Mouse (Mus musculus): ENCODE measurements around the gene Tex12. TPM values are rescaled to one million over a fixed set of nuclear protein-coding genes. Genes with fewer than 3 reads are reported as not detected.

Gene Tex12
- polyA plus RNA-seq, 1 experiment from 2014 or later, result not detected

DNA sequence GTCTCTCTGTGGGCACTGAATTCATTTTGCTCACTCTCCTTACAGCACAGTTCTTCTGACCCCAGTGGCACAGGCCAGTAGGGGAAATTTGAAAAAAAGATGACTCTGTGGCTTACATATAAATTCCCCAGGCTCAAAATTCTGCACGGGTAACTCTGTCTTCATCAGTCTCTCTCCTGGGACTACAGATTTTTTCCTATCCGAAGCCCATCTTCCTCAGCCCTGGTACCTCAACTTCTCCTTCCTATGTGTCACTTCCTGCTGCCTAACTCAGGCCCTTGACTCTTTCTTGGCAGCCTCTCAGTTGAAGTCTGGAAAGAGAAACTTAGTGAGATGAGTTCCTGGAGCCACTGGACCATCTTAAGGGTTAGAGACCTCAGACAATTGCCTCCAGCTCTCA lies 7.6 kb downstream of the Tex12 start:
- 89% methylated on average over 2 of the region's 2 CpGs for WGBS
- Histone ChIP-seq H3K4me1 (peaks cover 19% of the 10 kb centered on the region), H3K9ac (no peak overlapping the region), H3K27ac (peak overlapping the region; percentile 86; the same call in 1 of the 2 replicates), H3K9me3 (replicated peaks) (no peaks in the 10 kb centered on the region), H3K27me3 (no peaks in the 10 kb centered on the region), H3K36me3 (ENCODE audit: poor library complexity, severe bottlenecking) (no peaks in the 10 kb centered on the region), H3K4me2 (no peak overlapping the region), H3K4me3 (no peak overlapping the region)
- ATAC-seq, result no peak

GRCm38 (mm10) chr9:50552206-50552605 lies 8.9 kb downstream of the Tex12 start:
- H3K27me3 ChIP-seq, result no peaks in the 10 kb centered on the region
- H3K4me1 ChIP-seq, result peaks cover 19% of the 10 kb centered on the region
- no peaks in the 10 kb centered on the region for H3K9me3 ChIP-seq (replicated peaks)
- 87% methylated on average over 5 of the region's 5 CpGs for WGBS
- no peak for ATAC-seq
- no peak overlapping the region for H3K4me3 ChIP-seq
- no peaks in the 10 kb centered on the region for H3K36me3 ChIP-seq (ENCODE audit: poor library complexity, severe bottlenecking)
- H3K4me2 ChIP-seq, result no peak overlapping the region
- no peak overlapping the region for H3K27ac ChIP-seq
- no peak overlapping the region for H3K9ac ChIP-seq

- Histone ChIP-seq H3K4me1 (peaks cover 4% of the 10 kb centered on the region), H3K36me3 (ENCODE audit: poor library complexity, severe bottlenecking) (no peaks in the 10 kb centered on the region), H3K4me3 (no peak overlapping the region), H3K27ac (no peak overlapping the region), H3K4me2 (no peak overlapping the region), H3K9ac (no peak overlapping the region), H3K27me3 (no peaks in the 10 kb centered on the region), H3K9me3 (replicated peaks) (no peaks in the 10 kb centered on the region)
- ATAC-seq, result no peak
- 90% methylated on average over 4 of the region's 4 CpGs for WGBS
Observed at GRCm38 (mm10) chr9:50548936-50549335, 12.2 kb downstream of the Tex12 start.

DNA sequence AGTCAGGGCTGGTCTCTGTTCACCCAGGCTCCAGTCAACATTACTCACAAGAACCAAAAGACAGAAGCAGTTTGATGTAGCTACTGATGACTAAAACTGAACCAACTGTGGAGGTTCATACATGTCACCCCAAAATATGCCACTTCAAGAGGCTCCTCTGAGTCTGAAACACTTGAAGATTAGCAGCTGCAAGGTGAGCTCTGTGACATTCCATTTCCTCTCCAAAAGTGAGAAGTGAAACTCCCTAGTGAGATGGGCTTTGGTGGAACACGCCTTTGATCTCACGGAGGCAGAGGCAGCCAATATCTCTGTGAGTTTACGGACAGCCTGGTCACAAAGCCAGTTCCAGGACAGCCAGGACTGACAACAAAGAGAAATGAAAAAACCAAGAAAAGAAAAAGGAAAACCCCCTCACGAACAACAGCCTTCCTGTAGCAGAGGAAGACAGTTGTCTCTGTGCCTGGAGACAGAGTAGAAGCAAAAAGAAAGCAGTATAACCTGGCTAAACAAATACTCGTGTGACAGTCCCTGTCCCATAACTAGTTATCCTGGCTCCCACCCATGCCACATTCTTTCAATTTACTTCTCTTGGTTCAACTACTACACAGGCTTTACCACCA lies 13.2 kb downstream of the Tex12 start:
- no peaks in the 10 kb centered on the region for H3K27me3 ChIP-seq
- WGBS, result 66% methylated on average over 5 of the region's 5 CpGs
- H3K27ac ChIP-seq, result no peak overlapping the region
- no peak overlapping the region for H3K9ac ChIP-seq
- no peak overlapping the region for H3K4me3 ChIP-seq
- no peaks in the 10 kb centered on the region for H3K4me1 ChIP-seq
- no peak overlapping the region for H3K4me2 ChIP-seq
- H3K36me3 ChIP-seq (ENCODE audit: poor library complexity, severe bottlenecking), result no peaks in the 10 kb centered on the region
- ATAC-seq, result no peak
- no peaks in the 10 kb centered on the region for H3K9me3 ChIP-seq (replicated peaks)

DNA sequence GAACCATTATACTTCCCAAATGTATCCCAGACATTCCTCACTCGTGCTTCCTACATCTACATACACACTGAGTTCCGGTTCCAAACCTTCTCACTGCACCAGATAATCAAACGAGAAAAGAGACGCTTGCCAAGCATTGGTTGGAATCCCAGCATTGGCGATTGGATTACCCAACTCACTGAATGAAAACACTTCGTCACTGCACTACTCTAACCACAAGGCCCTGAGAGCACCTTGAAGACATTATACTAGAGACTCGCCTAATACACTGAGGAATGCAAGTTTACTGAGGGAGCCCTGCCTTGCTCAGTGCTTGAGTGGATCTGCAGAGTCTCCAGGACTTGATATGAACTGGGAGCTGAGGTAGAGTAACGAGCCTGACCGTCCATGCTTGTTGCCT lies 18.7 kb downstream of the Tex12 start:
- no peak for ATAC-seq
- WGBS, result 75% methylated on average over 9 of the region's 9 CpGs
- no peak overlapping the region for H3K27ac ChIP-seq
- no peak overlapping the region for H3K4me2 ChIP-seq
- no peaks in the 10 kb centered on the region for H3K36me3 ChIP-seq (ENCODE audit: poor library complexity, severe bottlenecking)
- peaks cover 7% of the 10 kb centered on the region; the same call in 1 of the 2 replicates for H3K4me1 ChIP-seq
- no peak overlapping the region for H3K9ac ChIP-seq
- H3K9me3 ChIP-seq (replicated peaks), result no peaks in the 10 kb centered on the region
- H3K27me3 ChIP-seq, result no peaks in the 10 kb centered on the region
- H3K4me3 ChIP-seq, result no peak overlapping the region

DNA sequence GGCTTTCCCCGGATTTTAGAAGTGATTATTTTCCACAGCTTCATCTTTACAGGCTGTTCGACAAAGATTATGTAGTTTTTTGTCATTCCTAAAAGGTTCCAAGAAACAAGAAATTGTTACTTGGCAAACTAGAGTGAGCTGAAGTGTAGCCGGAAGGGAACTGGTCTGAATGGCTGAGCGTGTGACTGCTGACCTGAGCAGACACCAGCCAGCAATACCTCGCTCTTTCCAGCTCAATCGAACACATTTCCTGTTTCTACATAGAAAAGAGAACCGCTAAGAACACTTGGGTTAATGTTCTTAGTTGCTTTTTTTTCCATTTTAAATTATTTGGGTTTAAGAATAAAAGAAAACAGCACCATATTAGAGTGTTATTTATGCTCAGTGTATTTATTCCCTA lies 21.0 kb downstream of the Tex12 start:
- no peak for ATAC-seq
- H3K9ac ChIP-seq, result peak overlapping the region; percentile 23; the same call in 1 of the 2 replicates
- peak overlapping the region; percentile 49 for H3K4me2 ChIP-seq
- WGBS, result 55% methylated on average over 7 of the region's 7 CpGs
- no peak overlapping the region; the same call in 1 of the 2 replicates for H3K27ac ChIP-seq
- H3K4me1 ChIP-seq, result peaks cover 7% of the 10 kb centered on the region; the same call in 1 of the 2 replicates
- H3K4me3 ChIP-seq, result no peak overlapping the region
- no peaks in the 10 kb centered on the region for H3K9me3 ChIP-seq (replicated peaks)
- H3K27me3 ChIP-seq, result no peaks in the 10 kb centered on the region
- no peaks in the 10 kb centered on the region for H3K36me3 ChIP-seq (ENCODE audit: poor library complexity, severe bottlenecking)

DNA sequence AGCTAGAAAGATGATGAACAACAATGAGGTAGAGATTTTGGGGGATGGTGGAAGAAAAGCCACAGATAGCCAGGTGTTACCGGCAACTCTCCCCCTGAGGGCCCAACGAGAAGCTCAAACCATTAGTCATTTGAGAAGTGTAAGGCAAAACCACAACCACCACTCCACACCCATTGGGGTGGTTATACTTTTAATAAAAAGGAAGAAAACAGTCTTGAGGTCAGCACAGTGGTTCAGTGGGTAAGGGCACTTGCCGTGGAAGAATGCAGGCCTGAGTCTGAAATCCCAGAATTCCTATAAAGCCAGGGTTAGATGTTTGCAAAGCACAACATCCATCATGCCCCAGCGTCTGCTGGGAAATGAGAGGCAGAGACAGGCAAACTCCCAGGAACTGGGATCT lies 23.8 kb downstream of the Tex12 start:
- no peak overlapping the region for H3K4me2 ChIP-seq
- H3K27ac ChIP-seq, result no peak overlapping the region
- H3K36me3 ChIP-seq (ENCODE audit: poor library complexity, severe bottlenecking), result no peaks in the 10 kb centered on the region
- H3K9me3 ChIP-seq (replicated peaks), result no peaks in the 10 kb centered on the region
- no peak overlapping the region for H3K9ac ChIP-seq
- no peak for ATAC-seq
- no peaks in the 10 kb centered on the region for H3K27me3 ChIP-seq
- 88% methylated on average over 4 of the region's 4 CpGs for WGBS
- H3K4me3 ChIP-seq, result no peak overlapping the region
- H3K4me1 ChIP-seq, result peaks cover 7% of the 10 kb centered on the region; the same call in 1 of the 2 replicates

GRCm38 (mm10) chr9:50536603-50537135 lies 24.5 kb downstream of the Tex12 start:
- no peak overlapping the region for H3K4me3 ChIP-seq
- no peaks in the 10 kb centered on the region for H3K27me3 ChIP-seq
- H3K4me1 ChIP-seq, result peaks cover 7% of the 10 kb centered on the region; the same call in 1 of the 2 replicates
- no peak overlapping the region for H3K9ac ChIP-seq
- no peaks in the 10 kb centered on the region for H3K36me3 ChIP-seq (ENCODE audit: poor library complexity, severe bottlenecking)
- H3K9me3 ChIP-seq (replicated peaks), result no peaks in the 10 kb centered on the region
- 84% methylated on average over 7 of the region's 7 CpGs for WGBS
- no peak overlapping the region for H3K4me2 ChIP-seq
- H3K27ac ChIP-seq, result no peak overlapping the region
- ATAC-seq, result no peak

DNA sequence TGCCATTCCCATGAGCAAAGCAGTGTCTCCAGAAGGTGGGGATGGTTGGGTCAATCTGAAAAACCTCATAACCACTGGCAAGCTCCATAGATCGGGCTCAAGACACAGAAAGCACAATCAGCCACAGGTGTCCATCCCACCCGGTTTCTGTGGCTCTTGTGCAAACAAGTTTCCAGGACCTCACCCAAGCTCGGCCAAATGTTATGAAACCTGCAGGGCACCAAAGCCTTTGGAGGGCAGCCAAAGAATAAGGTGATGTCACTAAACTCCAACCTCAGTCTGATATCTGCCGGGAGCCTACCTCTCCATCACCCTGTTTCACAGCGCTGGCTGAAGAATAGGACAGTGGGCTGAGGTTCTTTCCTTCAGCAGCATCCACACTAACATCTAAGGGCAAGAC lies 25.2 kb downstream of the Tex12 start:
- Histone ChIP-seq H3K4me3 (no peak overlapping the region), H3K27ac (no peak overlapping the region), H3K9me3 (replicated peaks) (no peaks in the 10 kb centered on the region), H3K9ac (no peak overlapping the region), H3K27me3 (no peaks in the 10 kb centered on the region), H3K36me3 (ENCODE audit: poor library complexity, severe bottlenecking) (no peaks in the 10 kb centered on the region), H3K4me1 (peaks cover 7% of the 10 kb centered on the region; the same call in 1 of the 2 replicates), H3K4me2 (no peak overlapping the region)
- WGBS, result 85% methylated on average over 5 of the region's 5 CpGs
- no peak for ATAC-seq

- Histone ChIP-seq H3K4me1 (0 out of 2 replicates have a peak, but pooled peaks cover 3% of the 10 kb centered on the region), H3K36me3 (ENCODE audit: poor library complexity, severe bottlenecking) (no peaks in the 10 kb centered on the region), H3K9ac (no peak overlapping the region), H3K4me3 (no peak overlapping the region), H3K27ac (no peak overlapping the region), H3K4me2 (no peak overlapping the region), H3K27me3 (no peaks in the 10 kb centered on the region), H3K9me3 (replicated peaks) (no peaks in the 10 kb centered on the region)
- ATAC-seq, result no peak
- 73% methylated on average over 3 of the region's 3 CpGs for WGBS
Observed at GRCm38 (mm10) chr9:50533791-50534190, 27.3 kb downstream of the Tex12 start.

DNA sequence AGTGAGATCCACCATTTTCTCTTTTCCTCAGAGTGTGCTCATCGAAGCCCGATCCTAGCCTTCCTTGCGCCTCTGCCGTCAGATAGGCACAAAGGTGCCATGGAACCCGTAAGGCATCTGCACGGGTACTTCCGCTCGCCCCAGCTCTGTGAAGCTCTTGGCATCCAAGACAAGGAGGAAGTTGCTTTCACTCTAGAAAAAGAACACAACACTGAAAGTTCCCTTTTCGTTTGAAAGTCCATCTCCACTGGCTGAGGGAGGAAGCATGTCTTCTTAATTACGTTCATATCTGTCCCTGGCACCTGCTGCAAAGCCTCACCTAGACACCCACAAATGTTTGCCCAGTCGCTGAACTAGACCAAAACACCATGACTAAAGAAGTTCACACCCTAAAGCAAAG lies 27.8 kb downstream of the Tex12 start:
- H3K4me1 ChIP-seq, result 0 out of 2 replicates have a peak, but pooled peaks cover 3% of the 10 kb centered on the region
- no peak overlapping the region for H3K9ac ChIP-seq
- no peaks in the 10 kb centered on the region for H3K36me3 ChIP-seq (ENCODE audit: poor library complexity, severe bottlenecking)
- no peaks in the 10 kb centered on the region for H3K9me3 ChIP-seq (replicated peaks)
- H3K27me3 ChIP-seq, result no peaks in the 10 kb centered on the region
- H3K27ac ChIP-seq, result no peak overlapping the region
- no peak for ATAC-seq
- WGBS, result 85% methylated on average over 11 of the region's 11 CpGs
- H3K4me3 ChIP-seq, result no peak overlapping the region
- no peak overlapping the region for H3K4me2 ChIP-seq

DNA sequence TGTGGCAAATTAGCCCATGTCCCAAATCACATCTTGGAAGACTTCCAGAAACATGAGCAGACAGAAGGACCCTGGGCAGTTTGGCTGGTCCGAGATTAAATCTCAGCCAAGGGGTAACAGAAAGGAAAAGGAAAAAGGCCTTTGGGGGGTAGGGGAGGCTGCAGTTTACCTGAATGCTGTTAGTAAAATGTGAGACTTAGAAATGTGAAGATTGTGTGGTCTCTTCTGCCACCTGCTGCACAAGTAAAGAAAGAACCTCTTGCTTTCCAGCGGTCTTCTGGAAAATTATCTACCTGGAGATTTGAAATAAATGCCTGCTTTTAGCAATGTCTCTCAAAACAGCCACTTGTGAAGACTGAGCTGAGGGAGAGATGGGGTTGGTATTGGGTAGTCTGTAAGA lies 30.2 kb downstream of the Tex12 start:
- Histone ChIP-seq H3K9ac (no peak overlapping the region), H3K27me3 (no peaks in the 10 kb centered on the region), H3K4me3 (no peak overlapping the region), H3K36me3 (ENCODE audit: poor library complexity, severe bottlenecking) (no peaks in the 10 kb centered on the region), H3K4me2 (no peak overlapping the region), H3K9me3 (replicated peaks) (no peaks in the 10 kb centered on the region), H3K27ac (no peak overlapping the region), H3K4me1 (peaks cover 15% of the 10 kb centered on the region)
- ATAC-seq, result no peak
- WGBS, result 21% methylated on average over 2 of the region's 2 CpGs

Measured in forebrain, embryonic 13.5 days (tissue).